Mouse (Mus musculus) kidney, embryonic 15.5 days (tissue): Measurements from ENCODE around the gene Naa15. TPM values are rescaled to one million over a fixed set of nuclear protein-coding genes. Genes with fewer than 3 reads are reported as not detected.

Source experiments
- ATAC-seq: fragments of 200-750 bp; cut with Nextera tagmentation; replicated peaks from 2 replicates; pipeline ENCODE4 v1.8.0; 2017; ENCODE audit warnings: moderate TSS enrichment; ENCODE audit not compliant: low FRiP score
- H3K27ac ChIP-seq: fragments of 300-500 bp; sonication (generic); 2 replicates; pipeline ENCODE4 v1.5.1; 2015; ENCODE audit warnings: mild to moderate bottlenecking, inconsistent platforms
- H3K27me3 ChIP-seq: fragments of 300-500 bp; sonication (generic); 2 replicates; pipeline ENCODE4 v1.6.1; 2015; ENCODE audit warnings: inconsistent platforms
- H3K36me3 ChIP-seq: fragments of 300-500 bp; sonication (generic); 2 replicates; pipeline ENCODE4 v1.6.1; 2015; ENCODE audit warnings: inconsistent platforms
- H3K4me1 ChIP-seq: fragments of 300-500 bp; sonication (generic); 2 replicates; pipeline ENCODE4 v1.6.1; 2015; ENCODE audit warnings: inconsistent platforms
- H3K4me2 ChIP-seq: fragments of 300-500 bp; sonication (generic); 2 replicates; pipeline ENCODE4 v1.6.1; 2015; ENCODE audit warnings: moderate library complexity, mild to moderate bottlenecking, inconsistent platforms
- H3K4me3 ChIP-seq: fragments of 300-500 bp; sonication (generic); replicated peaks from 2 replicates; pipeline ENCODE4 v1.5.1; 2015; ENCODE audit warnings: mild to moderate bottlenecking, inconsistent platforms
- H3K9ac ChIP-seq: fragments of 300-500 bp; sonication (generic); 2 replicates; pipeline ENCODE4 v1.6.1; 2015; ENCODE audit warnings: mild to moderate bottlenecking, inconsistent platforms
- H3K9me3 ChIP-seq: fragments of 300-500 bp; sonication (generic); replicated peaks from 2 replicates; pipeline ENCODE4 v1.6.1; 2016; ENCODE audit warnings: inconsistent platforms
- WGBS: fragments of 180-500 bp; shearing (Covaris S2); methylation state at CpG from one replicate; pipeline ENCODE4 v1.1.7; 2015; ENCODE audit warnings: mixed read lengths; 5-methylcytosine and 5-hydroxymethylcytosine counted together
- polyA plus RNA-seq: library from polyadenylated mRNA; unstranded; fragments of >200 nt; fragmentation: Nextera tagmentation; extraction: Ambion mirVana; gene quantifications from 2 replicates; pipeline ENCODE4 v1.2.1, GENCODE M21; 2015

Naa15 gene
- polyA plus RNA-seq: 52.3 and 54.6 TPM in 2 replicates

DNA sequence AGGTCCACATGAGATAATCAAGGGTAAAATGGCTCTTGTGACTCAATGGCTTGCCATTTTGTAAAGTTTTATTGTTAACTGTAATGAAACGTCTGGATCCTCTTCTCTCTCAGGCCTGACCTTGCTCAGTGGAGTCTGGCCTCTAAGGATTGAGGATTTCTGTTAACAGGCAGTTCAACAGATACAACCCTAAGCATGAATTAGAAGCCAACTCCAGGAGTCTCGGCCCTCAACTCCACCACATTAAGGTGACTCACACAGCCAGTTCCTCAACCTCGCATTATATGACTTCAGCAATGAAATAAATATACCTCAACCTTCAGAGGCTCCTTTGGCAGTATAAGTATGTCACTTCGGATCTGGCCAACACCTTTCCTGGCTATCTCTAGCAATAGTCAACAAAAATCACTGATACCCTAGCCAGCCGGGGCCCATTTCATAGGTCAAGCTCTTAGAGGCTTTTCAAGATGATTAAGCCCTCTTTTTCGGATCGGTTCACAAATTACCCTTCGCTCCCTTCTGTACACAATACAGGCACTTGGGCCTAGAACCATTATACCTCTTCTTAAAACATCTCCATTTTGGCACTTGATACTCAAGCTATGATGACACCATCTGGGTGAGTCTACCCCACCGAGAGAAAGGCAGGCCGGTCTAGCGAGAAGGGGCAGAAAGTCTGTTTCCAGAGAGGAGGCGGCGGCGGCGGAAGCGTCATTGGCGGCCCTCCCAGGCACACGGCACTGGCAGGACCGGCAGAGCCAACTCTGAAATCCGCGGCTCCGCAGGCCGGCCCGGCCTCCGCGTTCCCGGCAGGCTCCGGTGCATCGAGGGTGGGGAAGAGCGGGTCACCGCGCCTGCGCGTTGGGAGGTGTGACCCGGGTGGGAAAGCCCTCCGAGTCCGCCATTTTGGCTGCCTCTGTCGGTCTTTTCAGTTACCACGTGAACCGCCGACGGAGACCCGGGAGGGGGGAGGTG is at the start of gene Naa15:
Gene Naa15, plus strand, starts transcription at position 51 of the 975 bp plus-strand sequence.
- Histone ChIP-seq H3K36me3 (no peaks in the 10 kb centered on the region), H3K4me3 (peak within 1 kb of the TSS; percentile 89), H3K27me3 (no peaks in the 10 kb centered on the region), H3K4me2 (peak within 1 kb of the TSS; percentile 76), H3K9me3 (no peaks in the 10 kb centered on the region), H3K27ac (peak within 1 kb of the TSS; percentile 95), H3K4me1 (peaks cover 26% of the 10 kb centered on the region), H3K9ac (peak within 1 kb of the TSS; percentile 87)
- peak; percentile 91 for ATAC-seq
- WGBS: 3% methylated on average over 43 of the region's 43 CpGs

- Histone ChIP-seq H3K9ac (peak overlapping the region; percentile 36; the same call in 1 of the 2 replicates), H3K4me3 (peak overlapping the region; percentile 52)
- 12% methylated on average over 3 of the region's 3 CpGs for WGBS
Observed at GRCm38 (mm10) chr3:51365517-51365882, 49.4 kb upstream of the Naa15 start.

GRCm38 (mm10) chr3:51366926-51367325 is 48.0 kb upstream of the Naa15 start:
- peaks cover 10% of the 10 kb centered on the region for H3K27me3 ChIP-seq
- no peak overlapping the region for H3K4me2 ChIP-seq
- no peak overlapping the region for H3K4me3 ChIP-seq
- H3K27ac ChIP-seq: no peak overlapping the region
- 78% methylated on average over 4 of the region's 4 CpGs for WGBS
- no peak for ATAC-seq
- H3K36me3 ChIP-seq: no peaks in the 10 kb centered on the region
- peaks cover 10% of the 10 kb centered on the region for H3K4me1 ChIP-seq
- no peaks in the 10 kb centered on the region for H3K9me3 ChIP-seq
- no peak overlapping the region for H3K9ac ChIP-seq

More at GRCm38 (mm10) chr3:51365517-51365882, 49.4 kb upstream of the Naa15 start:
- Histone ChIP-seq H3K27me3 (peaks cover 15% of the 10 kb centered on the region), H3K36me3 (no peaks in the 10 kb centered on the region), H3K4me1 (peaks cover 21% of the 10 kb centered on the region), H3K9me3 (no peaks in the 10 kb centered on the region), H3K27ac (no peak overlapping the region), H3K4me2 (peak overlapping the region; percentile 91)
- ATAC-seq: no peak; the same call in 1 of the 2 replicates

- Histone ChIP-seq H3K9me3 (no peaks in the 10 kb centered on the region), H3K27me3 (peaks cover 10% of the 10 kb centered on the region), H3K36me3 (no peaks in the 10 kb centered on the region), H3K27ac (no peak overlapping the region), H3K4me2 (no peak overlapping the region), H3K4me1 (peaks cover 10% of the 10 kb centered on the region), H3K4me3 (no peak overlapping the region), H3K9ac (no peak overlapping the region)
- ATAC-seq: no peak
- WGBS: 84% methylated on average over 4 of the region's 4 CpGs
Observed at GRCm38 (mm10) chr3:51368011-51368410, 46.9 kb upstream of the Naa15 start.

- no peaks in the 10 kb centered on the region for H3K9me3 ChIP-seq
- no peak overlapping the region for H3K27ac ChIP-seq
- no peaks in the 10 kb centered on the region for H3K36me3 ChIP-seq
- H3K27me3 ChIP-seq: no peaks in the 10 kb centered on the region
- H3K4me3 ChIP-seq: no peak overlapping the region
- H3K9ac ChIP-seq: no peak overlapping the region
- no peak overlapping the region for H3K4me2 ChIP-seq
- 75% methylated on average over 2 of the region's 2 CpGs for WGBS
- ATAC-seq: no peak
- no peaks in the 10 kb centered on the region for H3K4me1 ChIP-seq
Observed at GRCm38 (mm10) chr3:51371826-51372225, 43.1 kb upstream of the Naa15 start.

- Histone ChIP-seq H3K27ac (no peak overlapping the region), H3K9me3 (no peaks in the 10 kb centered on the region), H3K4me2 (no peak overlapping the region), H3K36me3 (no peaks in the 10 kb centered on the region), H3K4me3 (no peak overlapping the region), H3K4me1 (no peaks in the 10 kb centered on the region), H3K27me3 (no peaks in the 10 kb centered on the region), H3K9ac (no peak overlapping the region)
- no peak for ATAC-seq
- WGBS: 48% methylated on average over 5 of the region's 5 CpGs
Observed at GRCm38 (mm10) chr3:51372883-51373282, 42.1 kb upstream of the Naa15 start.

- WGBS: 79% methylated on average over 5 of the region's 5 CpGs
- no peak for ATAC-seq
- no peak overlapping the region for H3K9ac ChIP-seq
Observed at GRCm38 (mm10) chr3:51373544-51373943, 41.4 kb upstream of the Naa15 start.

GRCm38 (mm10) chr3:51375307-51376265 is 39.4 kb upstream of the Naa15 start:
- Histone ChIP-seq H3K9me3 (no peaks in the 10 kb centered on the region), H3K9ac (no peak overlapping the region), H3K4me3 (no peak overlapping the region), H3K4me1 (peaks cover 12% of the 10 kb centered on the region), H3K27me3 (no peaks in the 10 kb centered on the region), H3K36me3 (no peaks in the 10 kb centered on the region), H3K4me2 (no peak overlapping the region), H3K27ac (no peak overlapping the region)
- no peak for ATAC-seq
- WGBS: 83% methylated on average over 19 of the region's 19 CpGs

More at GRCm38 (mm10) chr3:51373544-51373943, 41.4 kb upstream of the Naa15 start:
- H3K9me3 ChIP-seq: no peaks in the 10 kb centered on the region
- peaks cover 6% of the 10 kb centered on the region for H3K4me1 ChIP-seq
- no peak overlapping the region for H3K4me2 ChIP-seq
- H3K27ac ChIP-seq: no peak overlapping the region
- H3K27me3 ChIP-seq: no peaks in the 10 kb centered on the region
- H3K36me3 ChIP-seq: no peaks in the 10 kb centered on the region
- H3K4me3 ChIP-seq: no peak overlapping the region

DNA sequence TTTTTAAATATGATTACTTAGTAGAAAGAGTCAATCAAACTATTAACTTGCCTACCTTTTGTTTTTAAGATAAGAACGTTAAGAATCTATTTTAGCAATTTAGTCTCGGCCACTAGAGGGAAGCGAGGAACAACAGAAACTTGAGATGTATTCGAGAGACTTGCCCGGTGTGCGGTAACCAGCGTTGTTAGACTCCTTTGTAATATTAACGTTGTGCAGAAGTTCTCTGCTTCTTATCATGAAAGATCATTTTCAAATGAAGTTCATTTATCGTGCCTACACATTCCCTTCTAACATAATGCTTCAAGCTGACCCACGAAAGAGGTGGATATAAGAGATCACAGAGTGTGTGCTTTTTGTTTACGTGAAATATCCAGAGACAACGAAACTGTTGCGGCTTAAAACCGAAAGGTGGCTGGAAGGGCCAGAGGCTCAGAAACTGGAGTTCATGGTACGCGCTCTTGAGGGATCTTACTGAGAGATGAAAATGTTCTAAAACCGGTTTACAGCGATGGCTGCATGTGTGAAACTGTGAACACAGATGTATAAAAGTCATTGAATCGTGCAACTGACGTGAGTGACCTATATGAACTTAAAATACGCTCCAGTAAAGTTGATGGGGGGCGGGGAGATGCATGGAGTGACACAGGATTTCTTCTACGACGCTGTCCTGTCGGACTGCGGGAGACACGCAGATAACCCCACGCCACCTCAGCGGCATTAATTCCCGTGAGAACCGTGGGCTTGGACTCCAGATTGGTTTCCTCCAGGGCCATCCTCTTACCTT is 36.9 kb upstream of the Naa15 start:
- peak overlapping the region; percentile 34 for H3K4me3 ChIP-seq
- no peak overlapping the region for H3K27ac ChIP-seq
- 39% methylated on average over 31 of the region's 31 CpGs for WGBS

DNA sequence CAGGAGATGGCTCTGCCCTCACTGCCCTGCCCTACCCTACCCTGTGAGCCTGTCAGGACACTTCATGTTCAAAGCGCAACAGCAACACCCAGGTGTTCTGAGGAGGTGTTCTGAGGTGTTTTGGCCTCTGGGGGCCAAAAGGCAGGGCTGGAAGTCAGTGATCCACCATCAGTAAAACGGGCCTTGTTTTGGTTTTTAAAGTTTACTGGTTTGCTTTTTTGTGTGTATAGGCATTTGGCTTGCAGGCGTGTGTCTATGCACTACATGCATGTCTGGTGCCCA is 36.3 kb upstream of the Naa15 start:
- WGBS: 80% methylated on average over 3 of the region's 3 CpGs
- no peaks in the 10 kb centered on the region for H3K27me3 ChIP-seq
- no peak for ATAC-seq
- H3K9ac ChIP-seq: peak overlapping the region; percentile 29; the same call in 1 of the 2 replicates
- no peak overlapping the region for H3K27ac ChIP-seq
- peaks cover 14% of the 10 kb centered on the region for H3K4me1 ChIP-seq
- H3K4me3 ChIP-seq: peak overlapping the region; percentile 34
- peak overlapping the region; percentile 56 for H3K4me2 ChIP-seq
- no peaks in the 10 kb centered on the region for H3K9me3 ChIP-seq
- no peaks in the 10 kb centered on the region for H3K36me3 ChIP-seq

More for the DNA sequence above, 36.9 kb upstream of the Naa15 start:
- peak; percentile 33; the same call in 1 of the 2 replicates for ATAC-seq
- peak overlapping the region; percentile 56 for H3K4me2 ChIP-seq
- peak overlapping the region; percentile 29; the same call in 1 of the 2 replicates for H3K9ac ChIP-seq
- peaks cover 12% of the 10 kb centered on the region for H3K4me1 ChIP-seq
- H3K9me3 ChIP-seq: no peaks in the 10 kb centered on the region
- no peaks in the 10 kb centered on the region for H3K27me3 ChIP-seq
- H3K36me3 ChIP-seq: no peaks in the 10 kb centered on the region
